Mouse (Mus musculus): ENCODE results near the gene Aldh3b2. TPM values are rescaled to one million over a fixed set of nuclear protein-coding genes. Genes with fewer than 3 reads are reported as not detected.
A peak's percentile ranks its signal among the peaks of the same experiment; 100 is the strongest.
"Not testable (repeated sequence)": the region's sequence is repeated elsewhere in the genome, so short reads cannot be mapped to it uniquely, and the experiment has no call there.

Gene Aldh3b2
- polyA plus RNA-seq, 1 experiment = 2.6 TPM

GRCm38 (mm10) chr19:3947813-3948212 lies 24.3 kb upstream of the Aldh3b2 start:
- Histone ChIP-seq H3K4me3 (ENCODE audit: insufficient read depth, low read depth, low read length) (no peak overlapping the region), H3K4me1 (ENCODE audit: control insufficient read depth, insufficient read depth, low read length) (peaks cover 23% of the 10 kb centered on the region), H3K36me3 (ENCODE audit: control insufficient read depth, insufficient read depth, low read length) (no peaks in the 10 kb centered on the region), H3K27ac (ENCODE audit: insufficient read depth, low read depth, low read length) (peak overlapping the region; percentile 80), H3K27me3 (replicated peaks; ENCODE audit: control insufficient read depth, insufficient read depth, low read length) (no peaks in the 10 kb centered on the region)
- WGBS = 68% methylated on average over 3 of the region's 3 CpGs
- peak; percentile 54 for DNase-seq
- TF ChIP-seq CTCF (conservative IDR thresholded peaks at IDR 0.05; ENCODE audit: insufficient read depth, insufficient read length, low read depth, low read length) = no peak
- no peak for TF ChIP-seq POLR2A (IDR thresholded peaks at IDR 0.05; ENCODE audit: low read depth, low read length)

GRCm38 (mm10) chr19:3948546-3948945 lies 23.6 kb upstream of the Aldh3b2 start:
- Histone ChIP-seq H3K27ac (ENCODE audit: insufficient read depth, low read depth, low read length) (peak overlapping the region; percentile 80), H3K4me3 (ENCODE audit: insufficient read depth, low read depth, low read length) (no peak overlapping the region), H3K36me3 (ENCODE audit: control insufficient read depth, insufficient read depth, low read length) (no peaks in the 10 kb centered on the region), H3K27me3 (replicated peaks; ENCODE audit: control insufficient read depth, insufficient read depth, low read length) (no peaks in the 10 kb centered on the region), H3K4me1 (ENCODE audit: control insufficient read depth, insufficient read depth, low read length) (peaks cover 23% of the 10 kb centered on the region)
- 70% methylated on average over 14 of the region's 14 CpGs for WGBS
- TF ChIP-seq CTCF (conservative IDR thresholded peaks at IDR 0.05; ENCODE audit: insufficient read depth, insufficient read length, low read depth, low read length) = no peak
- no peak for TF ChIP-seq POLR2A (IDR thresholded peaks at IDR 0.05; ENCODE audit: low read depth, low read length)
- DNase-seq = peak; percentile 67

DNA sequence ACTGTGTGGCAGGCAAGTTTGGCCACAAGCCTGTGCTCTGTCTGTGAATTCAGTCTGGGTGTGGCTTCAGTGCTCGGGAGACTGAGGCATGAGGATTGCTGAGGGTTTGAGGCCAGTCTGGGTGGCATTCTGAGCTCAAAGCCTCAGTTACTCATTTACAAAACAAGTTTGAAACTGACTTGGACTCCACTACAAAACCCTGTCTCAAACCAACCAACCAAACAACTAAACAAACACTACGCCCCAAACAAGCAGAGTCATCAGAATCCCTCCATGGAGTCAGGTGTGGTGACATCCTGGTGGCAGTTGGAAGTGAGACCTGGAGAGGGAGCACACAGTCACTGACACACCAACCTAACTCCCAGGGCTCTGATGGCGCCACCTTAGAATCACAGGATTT lies 21.8 kb upstream of the Aldh3b2 start:
- TF ChIP-seq CTCF (conservative IDR thresholded peaks at IDR 0.05; ENCODE audit: insufficient read depth, insufficient read length, low read depth, low read length) = no peak
- no peak for TF ChIP-seq POLR2A (IDR thresholded peaks at IDR 0.05; ENCODE audit: low read depth, low read length)
- H3K27ac ChIP-seq (ENCODE audit: insufficient read depth, low read depth, low read length) = peak overlapping the region; percentile 76
- H3K4me1 ChIP-seq (ENCODE audit: control insufficient read depth, insufficient read depth, low read length) = peaks cover 23% of the 10 kb centered on the region
- H3K27me3 ChIP-seq (replicated peaks; ENCODE audit: control insufficient read depth, insufficient read depth, low read length) = no peaks in the 10 kb centered on the region
- no peaks in the 10 kb centered on the region for H3K36me3 ChIP-seq (ENCODE audit: control insufficient read depth, insufficient read depth, low read length)
- peak; percentile 82 for DNase-seq
- H3K4me3 ChIP-seq (ENCODE audit: insufficient read depth, low read depth, low read length) = no peak overlapping the region
- 74% methylated on average over 3 of the region's 3 CpGs for WGBS

DNA sequence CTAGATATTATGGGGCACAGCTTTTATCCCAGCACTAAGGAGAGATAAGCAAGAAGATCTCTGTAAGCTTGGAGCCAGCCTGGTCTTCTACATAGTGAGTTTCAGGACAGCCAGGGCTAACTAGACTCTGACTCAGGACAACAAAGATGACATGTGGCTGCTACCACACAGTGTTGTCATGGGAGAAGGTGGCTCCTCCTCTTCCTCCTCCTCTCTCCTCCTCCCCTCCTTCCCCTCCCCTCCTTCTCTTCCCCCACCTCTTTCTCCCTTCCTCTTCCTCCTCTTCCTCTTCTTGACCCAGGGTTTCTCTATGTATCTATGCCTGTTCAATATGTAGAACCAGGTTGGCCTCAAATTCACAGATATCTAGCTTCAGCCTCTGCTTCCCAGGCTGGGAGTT lies 20.7 kb upstream of the Aldh3b2 start:
- no peak overlapping the region for H3K4me3 ChIP-seq (ENCODE audit: insufficient read depth, low read depth, low read length)
- no peak for TF ChIP-seq POLR2A (IDR thresholded peaks at IDR 0.05; ENCODE audit: low read depth, low read length)
- no peak for TF ChIP-seq CTCF (conservative IDR thresholded peaks at IDR 0.05; ENCODE audit: insufficient read depth, insufficient read length, low read depth, low read length)
- DNase-seq = no peak
- peaks cover 19% of the 10 kb centered on the region for H3K4me1 ChIP-seq (ENCODE audit: control insufficient read depth, insufficient read depth, low read length)
- H3K27me3 ChIP-seq (replicated peaks; ENCODE audit: control insufficient read depth, insufficient read depth, low read length) = no peaks in the 10 kb centered on the region
- H3K36me3 ChIP-seq (ENCODE audit: control insufficient read depth, insufficient read depth, low read length) = no peaks in the 10 kb centered on the region
- H3K27ac ChIP-seq (ENCODE audit: insufficient read depth, low read depth, low read length) = no peak overlapping the region

- WGBS = 50% methylated on average over 1 of the region's 1 CpGs
- Histone ChIP-seq H3K27ac (ENCODE audit: insufficient read depth, low read depth, low read length) (no peak overlapping the region), H3K27me3 (replicated peaks; ENCODE audit: control insufficient read depth, insufficient read depth, low read length) (no peaks in the 10 kb centered on the region), H3K36me3 (ENCODE audit: control insufficient read depth, insufficient read depth, low read length) (no peaks in the 10 kb centered on the region), H3K4me1 (ENCODE audit: control insufficient read depth, insufficient read depth, low read length) (peaks cover 21% of the 10 kb centered on the region), H3K4me3 (ENCODE audit: insufficient read depth, low read depth, low read length) (no peak overlapping the region)
- DNase-seq = no peak
- no peak for TF ChIP-seq POLR2A (IDR thresholded peaks at IDR 0.05; ENCODE audit: low read depth, low read length)
- no peak for TF ChIP-seq CTCF (conservative IDR thresholded peaks at IDR 0.05; ENCODE audit: insufficient read depth, insufficient read length, low read depth, low read length)
Measured at GRCm38 (mm10) chr19:3952099-3952498, 20.0 kb upstream of the Aldh3b2 start.

DNA sequence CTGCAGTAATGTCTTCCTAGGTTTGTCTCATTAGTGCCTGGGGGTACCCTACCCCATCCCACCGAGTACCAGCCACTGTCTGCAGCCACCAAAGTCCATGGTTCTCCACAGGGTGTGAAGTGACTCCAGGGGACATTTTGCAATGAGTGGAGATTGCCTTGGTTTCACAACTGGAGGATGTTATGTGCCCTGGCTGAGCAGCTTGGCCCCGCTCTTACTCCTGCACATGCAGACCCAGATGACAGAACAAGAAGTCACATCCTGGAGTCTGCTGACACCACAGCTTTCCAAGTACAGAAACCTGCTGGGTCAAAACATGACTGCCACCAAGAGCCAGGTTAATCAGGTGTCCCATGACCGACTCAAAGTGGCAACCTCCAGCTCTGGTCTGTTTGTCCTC lies 17.1 kb upstream of the Aldh3b2 start:
- TF ChIP-seq CTCF (conservative IDR thresholded peaks at IDR 0.05; ENCODE audit: insufficient read depth, insufficient read length, low read depth, low read length) = no peak
- no peak for TF ChIP-seq POLR2A (IDR thresholded peaks at IDR 0.05; ENCODE audit: low read depth, low read length)
- Histone ChIP-seq H3K4me3 (ENCODE audit: insufficient read depth, low read depth, low read length) (no peak overlapping the region), H3K27me3 (replicated peaks; ENCODE audit: control insufficient read depth, insufficient read depth, low read length) (no peaks in the 10 kb centered on the region), H3K36me3 (ENCODE audit: control insufficient read depth, insufficient read depth, low read length) (no peaks in the 10 kb centered on the region), H3K4me1 (ENCODE audit: control insufficient read depth, insufficient read depth, low read length) (peaks cover 12% of the 10 kb centered on the region), H3K27ac (ENCODE audit: insufficient read depth, low read depth, low read length) (no peak overlapping the region)
- WGBS = 58% methylated on average over 3 of the region's 3 CpGs
- peak; percentile 45 for DNase-seq

DNA sequence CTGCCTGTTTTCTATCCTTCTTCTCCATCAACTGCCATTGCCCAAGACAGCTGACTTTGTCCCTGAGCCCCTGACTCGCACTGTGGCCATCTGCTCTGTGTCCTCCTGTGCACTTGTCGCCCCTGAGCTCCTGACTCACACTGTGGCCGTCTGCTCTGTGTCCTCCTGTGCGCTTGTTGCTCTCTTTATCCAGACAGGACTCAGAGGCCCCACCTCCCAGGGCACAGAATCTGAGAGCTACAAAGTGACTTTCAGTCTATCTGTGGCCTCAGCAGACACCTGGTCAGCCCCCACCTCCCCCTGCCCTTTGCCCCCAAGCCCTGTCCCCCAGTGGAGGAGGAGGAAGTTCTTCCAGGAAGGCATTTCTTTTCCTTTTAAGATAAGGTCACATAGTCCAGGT lies 16.3 kb upstream of the Aldh3b2 start:
- DNase-seq = peak; percentile 47
- 57% methylated on average over 4 of the region's 4 CpGs for WGBS
- Histone ChIP-seq H3K36me3 (ENCODE audit: control insufficient read depth, insufficient read depth, low read length) (no peaks in the 10 kb centered on the region), H3K4me1 (ENCODE audit: control insufficient read depth, insufficient read depth, low read length) (peaks cover 10% of the 10 kb centered on the region), H3K27me3 (replicated peaks; ENCODE audit: control insufficient read depth, insufficient read depth, low read length) (no peaks in the 10 kb centered on the region), H3K27ac (ENCODE audit: insufficient read depth, low read depth, low read length) (peak overlapping the region; percentile 39), H3K4me3 (ENCODE audit: insufficient read depth, low read depth, low read length) (no peak overlapping the region)
- TF ChIP-seq CTCF (conservative IDR thresholded peaks at IDR 0.05; ENCODE audit: insufficient read depth, insufficient read length, low read depth, low read length) (no peak), POLR2A (IDR thresholded peaks at IDR 0.05; ENCODE audit: low read depth, low read length) (no peak)

GRCm38 (mm10) chr19:3957296-3958036 lies 14.7 kb upstream of the Aldh3b2 start:
- DNase-seq = peak; percentile 78
- WGBS = 54% methylated on average over 5 of the region's 5 CpGs
- not testable (repeated sequence) for H3K36me3 ChIP-seq (ENCODE audit: control insufficient read depth, insufficient read depth, low read length); H3K27me3 ChIP-seq (replicated peaks; ENCODE audit: control insufficient read depth, insufficient read depth, low read length); H3K4me3 ChIP-seq (ENCODE audit: insufficient read depth, low read depth, low read length); H3K4me1 ChIP-seq (ENCODE audit: control insufficient read depth, insufficient read depth, low read length)
- H3K27ac ChIP-seq (ENCODE audit: insufficient read depth, low read depth, low read length) = peak overlapping the region; percentile 51; the same call in 1 of the 2 replicates

All from kidney, adult 2 months (tissue).